ENCODE assay signal across 8 mouse cellular contexts in the genomic region with DNA sequence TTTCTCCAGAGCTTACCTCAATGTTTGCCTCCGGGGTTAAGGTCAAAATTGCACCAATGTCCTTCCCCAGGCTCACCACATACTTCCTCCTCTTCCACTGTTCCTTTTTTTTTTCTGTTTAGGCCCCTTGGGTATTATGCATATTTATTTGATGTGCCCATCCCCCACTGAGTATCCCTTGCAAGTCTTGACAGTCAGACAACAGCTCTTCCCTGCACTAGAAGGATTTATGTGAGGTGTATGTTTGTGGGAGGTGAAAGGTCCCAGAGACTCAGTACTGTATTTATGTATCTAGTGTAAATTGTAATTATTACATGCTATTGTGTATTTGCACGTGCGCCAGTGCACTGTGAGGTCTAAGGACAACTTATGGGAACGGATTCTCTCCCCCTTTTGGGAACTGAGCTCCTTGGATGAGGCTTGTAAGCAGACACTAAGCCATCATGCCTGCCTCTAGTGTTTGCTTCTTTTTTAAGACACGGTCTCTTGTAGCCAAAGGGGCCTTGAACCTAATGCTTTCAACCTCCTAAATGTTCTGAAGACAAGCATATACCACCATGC. TPM values are rescaled to one million over a fixed set of nuclear protein-coding genes. Genes with fewer than 3 reads are reported as not detected.
DNase-seq lines count a peak whose midpoint lies in the region; ATAC-seq and TF ChIP-seq lines count a peak whose summit lies in the region.
"Had no signal": no experiment of that assay in that cellular context is flagged by ENCODE, and none has a peak within 500 bp of the region (broad histone marks: within the 10 kb centered on the region; RNA-seq: fewer than 3 reads in every experiment).

No protein-coding gene starts in this region.

- H3K36me3 ChIP-seq in liver, embryonic 11.5 days (ENCODE audit: control insufficient read depth, insufficient read depth, low read length) = no peaks in the 10 kb centered on the region
- H3K36me3 ChIP-seq in ES-Bruce4 (ENCODE audit: control insufficient read depth, insufficient read depth, low read length, poor library complexity, severe bottlenecking) = peaks cover 33% of the 10 kb centered on the region
- H3K36me3 ChIP-seq: hindbrain, embryonic 13.5 days had no signal

- no peak for ATAC-seq in liver, embryonic 11.5 days (replicated peaks; ENCODE audit: low FRiP score)
- peak; percentile 6 for ATAC-seq in common myeloid progenitor, adult 5-6 weeks (replicated peaks; ENCODE audit: low read depth, poor library complexity, severe bottlenecking)
- peak; percentile 30 for ATAC-seq in megakaryocyte progenitor cell, adult 5-6 weeks (replicated peaks; ENCODE audit: poor library complexity)

- TF ChIP-seq EP300 in ES-Bruce4 (IDR thresholded peaks at IDR 0.05; ENCODE audit: insufficient read depth, low read depth, low read length) = no peak

- no peaks in the 10 kb centered on the region for H3K9me3 ChIP-seq in liver, embryonic 11.5 days (ENCODE audit: control insufficient read depth, low read length)
- no peaks in the 10 kb centered on the region for H3K9me3 ChIP-seq in ES-Bruce4 (replicated peaks; ENCODE audit: control insufficient read depth, insufficient read depth, low read length, poor library complexity, severe bottlenecking)
- H3K9me3 ChIP-seq: hindbrain, embryonic 13.5 days had no signal

- peaks cover 31% of the 10 kb centered on the region for H3K27me3 ChIP-seq in liver, embryonic 11.5 days (replicated peaks; ENCODE audit: control insufficient read depth, insufficient read depth, low read length)
- H3K27me3 ChIP-seq in ES-Bruce4 (ENCODE audit: control insufficient read depth, insufficient read depth, low read length, poor library complexity, severe bottlenecking) = no peaks in the 10 kb centered on the region

- H3K4me3 ChIP-seq in liver, embryonic 11.5 days (ENCODE audit: low read depth, low read length) = no peak overlapping the region
- H3K4me3 ChIP-seq in ES-Bruce4 (ENCODE audit: low read depth, low read length) = no peak overlapping the region

- H3K4me1 ChIP-seq in liver, embryonic 11.5 days (replicated peaks; ENCODE audit: control insufficient read depth, insufficient read depth, low read length) = peaks cover 15% of the 10 kb centered on the region
- peaks cover 10% of the 10 kb centered on the region for H3K4me1 ChIP-seq in ES-Bruce4 (ENCODE audit: control insufficient read depth, insufficient read depth, low read length)

- no peak for TF ChIP-seq POLR2A in ES-Bruce4 (IDR thresholded peaks at IDR 0.05; ENCODE audit: insufficient read depth, low read length)

- H3K9ac ChIP-seq in liver, embryonic 11.5 days (ENCODE audit: low read depth, low read length) = no peak overlapping the region
- peak overlapping the region; percentile 58 for H3K9ac ChIP-seq in ES-Bruce4 (ENCODE audit: low read depth, poor library complexity, severe bottlenecking)

- WGBS in liver, embryonic 11.5 days = 39% methylated on average over 5 of the region's 5 CpGs

- no peak for DNase-seq in liver, embryonic 11.5 days (ENCODE audit: low spot score)
- no peak for DNase-seq in liver
- no peak for DNase-seq in urinary bladder, postnatal 36 days (ENCODE audit: low spot score in 2 of 2)
- no peak for DNase-seq in urinary bladder, postnatal 10 days (ENCODE audit: low spot score)

- H3K27ac ChIP-seq in liver, embryonic 11.5 days (ENCODE audit: low read depth, low read length) = 0 out of 2 replicates have a peak overlapping the region, but pooled peaks have one; percentile 52
- H3K27ac ChIP-seq in ES-Bruce4 (ENCODE audit: insufficient read depth, low read length) = peak overlapping the region; percentile 90
- H3K27ac ChIP-seq: hindbrain, embryonic 13.5 days had no signal

- H3K4me2 ChIP-seq in liver, embryonic 11.5 days = no peak overlapping the region

- no peak for TF ChIP-seq CTCF in ES-Bruce4 (IDR thresholded peaks at IDR 0.05; ENCODE audit: low read depth, low read length)

RNA-seq across cellular contexts. Expression of a gene that starts 1.0 kb away (rescaled TPM):
- 5.3 and 5.5 TPM in 2 replicates for polyA plus RNA-seq in liver, embryonic 11.5 days (2014; fragmentation: Nextera tagmentation; extraction: Ambion mirVana)
- polyA plus RNA-seq in ES-Bruce4 (2011; ENCODE audit: insufficient read depth, insufficient read length, low read depth, missing spikeins) = 44.7 and 47.0 TPM in 2 replicates
- total RNA-seq in common myeloid progenitor, adult 5-6 weeks (2017) = 7.2 and 7.6 TPM in 2 replicates
- 10.8 and 21.8 TPM in 2 replicates for total RNA-seq in megakaryocyte progenitor cell, adult 5-6 weeks (2015)
- total RNA-seq in megakaryocyte progenitor cell, adult 5-6 weeks (2017) = 2.0 and 6.6 TPM in 2 replicates

RNA-seq across cellular contexts. Expression of a gene that starts 12.8 kb away (rescaled TPM):
- 20.8 TPM in 2 replicates for polyA plus RNA-seq in liver, embryonic 11.5 days (2014; fragmentation: Nextera tagmentation; extraction: Ambion mirVana)
- 2.3 and 4.5 TPM in 2 replicates for polyA plus RNA-seq in ES-Bruce4 (2011; ENCODE audit: insufficient read depth, insufficient read length, low read depth, missing spikeins)
- 51.2 and 57.6 TPM in 2 replicates for total RNA-seq in common myeloid progenitor, adult 5-6 weeks (2017)
- total RNA-seq in megakaryocyte progenitor cell, adult 5-6 weeks (2015) = 58.7 and 76.6 TPM in 2 replicates
- 68.3 and 86.8 TPM in 2 replicates for total RNA-seq in megakaryocyte progenitor cell, adult 5-6 weeks (2017)
